Mouse (Mus musculus): ENCODE results near the gene Dazap2. TPM values are rescaled to one million over a fixed set of nuclear protein-coding genes. Genes with fewer than 3 reads are reported as not detected.

The Dazap2 gene
- total and polyA plus RNA-seq, 3 experiments: 56.0 to 213 (median 159) TPM

- Histone ChIP-seq H3K27ac (ENCODE audit: insufficient read depth, low read depth) (no peak overlapping the region), H3K9ac (ENCODE audit: insufficient read depth, low read depth) (no peak overlapping the region), H3K4me1 (ENCODE audit: control insufficient read depth in 1 of 2, insufficient read depth in 2 of 2) (peaks cover 8 to 41% of the 10 kb centered on the region in 2 experiments), H3K79me2 (replicated peaks; ENCODE audit: control insufficient read depth, extremely low read depth, insufficient read depth, poor library complexity, severe bottlenecking) (no peaks in the 10 kb centered on the region), H3K4me3 (replicated peaks in 1 of 3; ENCODE audit: low read depth in 2 of 3, low read length in 2 of 3, poor library complexity in 1 of 3) (no peak overlapping the region), H3K4me2 (ENCODE audit: insufficient read depth, low read depth, poor library complexity, severe bottlenecking) (peak overlapping the region; percentile 92), H3K36me3 (replicated peaks in 1 of 2; ENCODE audit: control insufficient read depth in 1 of 2, insufficient read depth in 1 of 2, low read length in 1 of 2) (peaks cover 27 to 37% of the 10 kb centered on the region in 2 experiments), H3K9me3 (replicated peaks; ENCODE audit: low read length) (no peaks in the 10 kb centered on the region), H3K27me3 (replicated peaks) (peaks cover 5% of the 10 kb centered on the region)
- peak; percentile 64 for DNase-seq (ENCODE audit: extremely low read depth)
- in situ Hi-C loops (cut with MboI; ENCODE audit: low pct_ligation_motif_present, low pct_unique_long_range_greater_than_20kb, low sequenced_read_pairs) (no loop called here), dilution Hi-C loops (cut with MboI; ENCODE audit: extremely low pct_ligation_motif_present, extremely low pct_unique_long_range_greater_than_20kb, low sequenced_read_pairs) (no loop called here)
- TF ChIP-seq SMC3 (IDR thresholded peaks at IDR 0.05; ENCODE audit: low read depth, low read length) (peak; percentile 60), MAZ (IDR thresholded peaks at IDR 0.05; ENCODE audit: low read depth, low read length) (0 out of 2 replicates have a peak, but pooled peaks have one; percentile 30), USF2 (conservative IDR thresholded peaks at IDR 0.05; ENCODE audit: low read depth, low read length) (no peak), CTCF (conservative IDR thresholded peaks at IDR 0.05 in 1 of 2, IDR thresholded peaks at IDR 0.05 in 1 of 2; ENCODE audit: low read depth in 2 of 2, low read length in 2 of 2) (peak in 1 of 2 experiments; percentile 65; a peak in 2 of 4 replicates), EP300 (IDR thresholded peaks at IDR 0.05; ENCODE audit: low read length) (no peak), PAX5 (IDR thresholded peaks at IDR 0.05; ENCODE audit: low read length) (no peak), CHD1 (IDR thresholded peaks at IDR 0.05; ENCODE audit: low read depth, low read length) (no peak), MXI1 (IDR thresholded peaks at IDR 0.05; ENCODE audit: low read depth, low read length) (no peak), TBP (conservative IDR thresholded peaks at IDR 0.05; ENCODE audit: low read depth, low read length) (no peak), ELF1 (IDR thresholded peaks at IDR 0.05; ENCODE audit: low read depth, low read length) (no peak), NELFE (IDR thresholded peaks at IDR 0.05; ENCODE audit: low read depth, low read length) (0 out of 2 replicates have a peak, but pooled peaks have one; percentile 10), BHLHE40 (IDR thresholded peaks at IDR 0.05; ENCODE audit: low read depth, low read length) (no peak), MAX (IDR thresholded peaks at IDR 0.05; ENCODE audit: low read length) (no peak; the same call in 1 of the 2 replicates), RAD21 (IDR thresholded peaks at IDR 0.05; ENCODE audit: low read depth, low read length) (peak; percentile 39)
Measured at GRCm38 (mm10) chr15:100637661-100638060, 22.5 kb downstream of the Dazap2 start.

GRCm38 (mm10) chr15:100639972-100640750 lies 25.0 kb downstream of the Dazap2 start:
- dilution Hi-C loops (cut with MboI; ENCODE audit: extremely low pct_ligation_motif_present, extremely low pct_unique_long_range_greater_than_20kb, low sequenced_read_pairs) (no loop called here), in situ Hi-C loops (cut with MboI; ENCODE audit: low pct_ligation_motif_present, low pct_unique_long_range_greater_than_20kb, low sequenced_read_pairs) (no loop called here)
- Histone ChIP-seq H3K36me3 (replicated peaks in 1 of 2; ENCODE audit: control insufficient read depth in 1 of 2, insufficient read depth in 1 of 2, low read length in 1 of 2) (peaks cover 46 to 60% of the 10 kb centered on the region in 2 experiments), H3K9ac (ENCODE audit: insufficient read depth, low read depth) (no peak overlapping the region), H3K4me1 (ENCODE audit: control insufficient read depth in 1 of 2, insufficient read depth in 2 of 2) (peaks cover 6 to 32% of the 10 kb centered on the region in 2 experiments), H3K79me2 (replicated peaks; ENCODE audit: control insufficient read depth, extremely low read depth, insufficient read depth, poor library complexity, severe bottlenecking) (no peaks in the 10 kb centered on the region), H3K27me3 (replicated peaks) (peaks cover 5% of the 10 kb centered on the region), H3K4me2 (ENCODE audit: insufficient read depth, low read depth, poor library complexity, severe bottlenecking) (no peak overlapping the region), H3K4me3 (replicated peaks in 1 of 3; ENCODE audit: low read depth in 2 of 3, low read length in 2 of 3, poor library complexity in 1 of 3) (no peak overlapping the region), H3K27ac (ENCODE audit: insufficient read depth, low read depth) (no peak overlapping the region), H3K9me3 (replicated peaks; ENCODE audit: low read length) (no peaks in the 10 kb centered on the region)
- TF ChIP-seq MYC (IDR thresholded peaks at IDR 0.05; ENCODE audit: low read depth, low read length) (no peak), ZC3H11A (IDR thresholded peaks at IDR 0.05; ENCODE audit: low read depth, low read length) (no peak), KAT2A (IDR thresholded peaks at IDR 0.05; ENCODE audit: insufficient replicate concordance, low read length) (no peak), MAFK (IDR thresholded peaks at IDR 0.05; ENCODE audit: insufficient replicate concordance, low read length) (no peak), USF2 (conservative IDR thresholded peaks at IDR 0.05; ENCODE audit: low read depth, low read length) (no peak), JUND (conservative IDR thresholded peaks at IDR 0.05; ENCODE audit: low read depth, low read length) (no peak), BHLHE40 (IDR thresholded peaks at IDR 0.05; ENCODE audit: low read depth, low read length) (no peak), SMC3 (IDR thresholded peaks at IDR 0.05; ENCODE audit: low read depth, low read length) (no peak)
- no peak for DNase-seq (ENCODE audit: extremely low read depth)
